Mouse (Mus musculus) G1E (cell line): ENCODE measurements around the gene Tpt1.

Source experiments
- CTCF ChIP-seq: IDR thresholded peaks from 2 replicates; pipeline ENCODE4 v1.5.1; 2012; ENCODE audit warnings: low read depth, low read length, inconsistent platforms, mixed read lengths
- GATA1 ChIP-seq: IDR thresholded peaks from 2 replicates; pipeline ENCODE4 v1.6.1; 2012; ENCODE audit warnings: borderline replicate concordance, low read length, inconsistent platforms, mixed read lengths
- POLR2AphosphoS5 ChIP-seq: IDR thresholded peaks from 2 replicates; pipeline ENCODE4 v1.6.1; 2012; ENCODE audit warnings: low read depth, low read length, inconsistent platforms; ENCODE audit not compliant: insufficient replicate concordance
- TAL1 ChIP-seq: conservative IDR thresholded peaks from 2 replicates; pipeline ENCODE4 v1.6.1; 2012; ENCODE audit warnings: low read depth, low read length, inconsistent platforms, mixed read lengths

DNA sequence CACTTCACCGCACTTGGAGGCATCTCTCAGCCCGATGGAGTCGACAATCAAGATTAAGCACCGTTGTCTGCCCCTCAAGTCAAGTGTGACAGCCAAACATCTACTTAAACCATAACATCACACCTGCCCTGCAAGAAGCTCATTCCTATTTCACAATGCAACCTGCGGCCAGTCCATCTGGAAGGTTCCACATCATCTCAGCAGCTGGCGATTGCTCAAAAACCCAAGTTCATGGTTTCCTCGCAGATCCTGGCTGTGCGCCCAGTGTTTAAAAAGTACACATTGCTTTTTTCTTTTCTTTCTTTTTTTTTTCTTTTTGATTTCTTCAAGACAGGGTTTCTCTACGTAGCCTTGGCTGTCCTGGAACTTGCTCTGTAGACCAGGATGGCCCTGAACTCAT lies 28.7 kb downstream of the Tpt1 start:
- TF ChIP-seq CTCF (no peak), GATA1 (no peak), TAL1 (no peak), POLR2AphosphoS5 (no peak)
